Mouse (Mus musculus) frontal cortex, adult (tissue): ENCODE data around the gene Fto.

Experiments used
- ATAC-seq: cut with Nextera tagmentation; 2 replicates; pipeline ENCODE4 v1.9.2; 2017; ENCODE audit warnings: mild to moderate bottlenecking, moderate library complexity, mixed read lengths; ENCODE audit not compliant: low TSS enrichment

The Fto gene

GRCm38 (mm10) chr8:91448667-91449329 is 135.5 kb downstream of the Fto start:
- ATAC-seq: no peak

- no peak for ATAC-seq
Observed at GRCm38 (mm10) chr8:91454926-91455325, 141.6 kb downstream of the Fto start.

- ATAC-seq: no peak
Observed at GRCm38 (mm10) chr8:91455591-91455990, 142.3 kb downstream of the Fto start.

- no peak for ATAC-seq
Observed at GRCm38 (mm10) chr8:91458016-91458415, 144.7 kb downstream of the Fto start.

GRCm38 (mm10) chr8:91460965-91461364 is 147.6 kb downstream of the Fto start:
- ATAC-seq: no peak

GRCm38 (mm10) chr8:91463757-91464156 is 150.4 kb downstream of the Fto start:
- ATAC-seq: no peak

GRCm38 (mm10) chr8:91467463-91467862 is 154.1 kb downstream of the Fto start:
- no peak for ATAC-seq

GRCm38 (mm10) chr8:91467881-91468534 is 154.7 kb downstream of the Fto start:
- ATAC-seq: no peak

- no peak for ATAC-seq
Observed at GRCm38 (mm10) chr8:91469441-91469840, 156.1 kb downstream of the Fto start.

DNA sequence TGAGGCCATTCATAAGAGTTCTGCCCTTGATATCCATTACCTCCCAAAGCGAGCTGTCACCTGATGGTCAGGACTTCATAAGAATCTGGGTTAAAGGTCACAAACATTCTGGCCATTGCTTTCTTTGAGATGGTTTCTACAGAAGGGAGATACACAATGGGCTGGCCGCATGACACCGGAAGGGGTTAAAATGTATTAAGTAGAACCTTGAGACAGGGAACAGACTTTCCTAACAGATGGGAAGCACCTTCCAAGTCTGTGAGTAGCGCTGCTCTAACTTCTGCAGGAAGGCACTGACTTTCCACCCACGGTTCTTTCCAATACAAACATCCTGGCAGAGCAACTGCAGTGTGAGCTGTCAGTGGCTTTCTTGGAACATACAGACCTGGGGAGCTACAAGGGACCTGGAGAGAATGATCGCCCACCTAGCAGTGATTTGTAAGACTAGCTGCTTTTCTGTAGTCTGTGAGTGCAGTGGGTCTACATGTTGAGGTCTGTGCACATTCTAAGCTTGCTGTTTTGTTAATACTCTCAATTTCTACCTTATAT is 161.5 kb downstream of the Fto start:
- ATAC-seq: peak; percentile 93

- no peak for ATAC-seq
Observed at GRCm38 (mm10) chr8:91476988-91477387, 163.7 kb downstream of the Fto start.

DNA sequence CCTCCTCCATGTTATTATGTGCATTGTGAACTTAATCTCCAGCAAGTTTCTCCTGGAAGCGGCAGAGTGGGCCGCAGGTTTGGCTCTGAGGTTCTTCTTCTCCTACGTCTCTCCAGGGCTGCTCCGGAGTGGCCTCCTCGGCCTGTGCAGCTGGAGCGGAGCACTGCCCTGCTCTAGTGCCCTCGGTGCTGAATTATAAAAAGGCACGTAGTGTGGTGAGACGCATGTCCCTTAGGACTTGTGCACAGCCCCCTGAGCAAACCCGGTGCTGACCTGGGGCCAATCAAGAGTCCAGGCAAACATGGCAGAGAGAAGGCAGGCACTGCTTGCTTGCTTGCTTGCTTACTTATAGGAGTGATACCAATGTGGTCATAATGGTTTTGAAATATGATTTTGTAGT is 164.1 kb downstream of the Fto start:
- ATAC-seq: no peak

GRCm38 (mm10) chr8:91482511-91482910 is 169.2 kb downstream of the Fto start:
- ATAC-seq: no peak

- no peak for ATAC-seq
Observed at GRCm38 (mm10) chr8:91486394-91486793, 173.1 kb downstream of the Fto start.

GRCm38 (mm10) chr8:91487456-91487855 is 174.1 kb downstream of the Fto start:
- ATAC-seq: no peak

DNA sequence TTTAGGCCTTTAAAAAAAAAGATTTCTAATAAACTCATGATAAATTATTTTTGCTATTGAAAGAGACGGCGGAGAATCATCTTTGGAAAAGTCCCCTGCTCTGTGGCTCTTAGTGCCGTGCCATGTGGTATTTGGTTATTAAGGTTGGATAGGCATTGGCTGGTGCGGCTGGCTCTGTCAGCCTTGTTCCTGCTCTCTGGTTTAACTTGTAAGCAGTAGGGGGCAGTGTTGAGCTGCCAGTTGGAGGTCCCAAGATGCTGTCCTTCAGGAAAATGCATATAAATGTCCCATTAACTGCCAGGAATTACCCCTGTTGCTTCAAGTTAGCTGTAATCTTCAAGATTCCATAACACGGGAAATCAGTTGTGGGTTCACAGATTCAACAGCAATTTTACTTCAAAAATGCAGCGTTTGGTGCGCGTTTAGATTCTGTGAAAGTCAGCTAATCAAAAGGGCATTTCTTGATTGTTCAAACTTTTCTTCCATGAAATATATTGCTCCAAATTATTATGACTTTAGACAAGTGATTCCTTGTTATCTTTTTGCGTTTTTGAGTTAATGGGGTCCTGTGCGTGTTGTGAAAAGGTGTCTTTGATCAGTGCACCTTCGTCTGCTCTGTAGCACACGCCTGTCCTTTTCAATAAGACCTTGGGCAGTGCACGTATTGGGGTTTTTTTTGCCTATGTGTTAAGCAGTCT is 174.9 kb downstream of the Fto start:
- peak; percentile 88 for ATAC-seq

GRCm38 (mm10) chr8:91488784-91489450 is 175.6 kb downstream of the Fto start:
- ATAC-seq: no peak

DNA sequence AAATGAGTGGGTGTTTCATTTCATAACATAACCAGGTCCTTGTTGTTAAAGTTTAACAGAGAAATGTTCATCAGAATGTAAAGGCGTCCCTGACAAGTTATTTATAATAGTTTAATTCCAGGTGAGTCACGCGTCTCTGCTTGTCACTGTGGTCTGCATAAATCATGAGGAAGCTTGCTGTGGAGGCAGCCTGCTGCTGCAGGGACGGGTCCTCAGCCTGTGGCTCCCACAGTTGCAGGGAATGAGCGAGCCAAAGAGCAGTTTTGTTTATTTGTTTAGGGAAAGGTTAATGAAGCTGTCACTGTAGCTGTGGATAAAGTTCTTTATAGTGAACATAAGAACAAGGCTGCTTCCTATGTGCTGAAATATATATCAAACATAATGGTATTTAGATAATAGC is 176.7 kb downstream of the Fto start:
- no peak for ATAC-seq

GRCm38 (mm10) chr8:91493373-91493772 is 180.0 kb downstream of the Fto start:
- no peak for ATAC-seq

DNA sequence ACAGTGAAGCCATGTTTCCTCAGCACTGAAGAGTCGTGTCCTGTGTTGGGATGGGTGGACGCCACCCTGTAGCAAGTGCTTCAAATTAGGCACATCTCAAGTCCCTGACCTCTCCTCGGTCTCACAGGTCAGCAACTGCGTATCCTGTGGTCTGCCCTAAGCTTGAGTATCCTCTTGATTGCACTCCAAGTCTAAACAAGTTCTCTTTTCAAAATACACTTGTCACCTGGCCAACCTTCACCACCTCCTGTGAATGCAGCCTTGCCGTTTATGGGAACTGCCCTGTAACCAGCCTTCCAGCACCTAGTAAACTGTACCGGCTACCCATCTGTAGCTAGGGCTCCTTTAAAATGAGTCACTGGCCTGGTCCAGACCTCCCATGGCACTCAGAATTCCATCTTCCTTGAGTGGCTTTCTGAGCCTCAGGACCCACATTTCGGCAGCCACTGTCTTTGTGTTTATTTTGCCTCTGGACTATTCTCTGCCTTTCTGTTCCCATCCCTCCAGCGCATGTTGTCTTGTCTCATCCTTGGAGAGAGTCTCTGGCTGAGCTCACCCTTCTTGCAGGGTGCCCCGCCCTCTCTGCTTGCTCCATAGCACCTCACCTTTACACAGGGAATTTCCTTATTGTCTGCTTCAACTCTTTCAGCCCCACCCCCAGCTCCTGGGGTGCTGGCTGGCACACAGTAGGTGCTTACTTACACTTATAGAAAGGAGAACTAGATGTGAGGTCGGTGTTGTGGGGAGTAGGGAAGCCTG is 181.4 kb downstream of the Fto start:
- no peak for ATAC-seq

DNA sequence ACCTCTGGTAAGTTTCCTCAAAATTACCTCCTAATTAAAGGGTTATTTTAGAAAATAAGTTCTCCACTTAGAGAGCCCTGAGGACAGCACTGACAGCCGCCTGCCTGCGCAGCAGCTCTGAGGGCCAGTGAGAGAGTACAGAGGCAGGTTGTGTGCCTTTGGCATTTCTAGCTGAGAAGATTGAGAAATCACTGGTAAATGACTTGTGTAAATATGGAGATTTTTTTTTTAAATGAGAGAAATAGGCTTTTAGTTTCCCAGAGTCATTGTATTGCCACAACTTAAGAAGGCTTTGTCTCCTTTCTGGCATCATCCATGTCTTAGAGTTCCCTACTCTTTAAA is 181.9 kb downstream of the Fto start:
- ATAC-seq: no peak

- ATAC-seq: no peak
Observed at GRCm38 (mm10) chr8:91496000-91496399, 182.7 kb downstream of the Fto start.
